Mouse (Mus musculus): ENCODE results near the gene Slc25a19.

- no peak for TF ChIP-seq CTCF (IDR thresholded peaks at IDR 0.05; ENCODE audit: borderline replicate concordance, control insufficient read depth, extremely low read depth, insufficient read depth, low read length, poor library complexity)
- TF ChIP-seq POLR2A (IDR thresholded peaks at IDR 0.05; ENCODE audit: control insufficient read depth, extremely low read depth, insufficient read depth, low read length, poor library complexity) = no peak
Observed at GRCm38 (mm10) chr11:115673471-115674234, 45.6 kb upstream of the Slc25a19 start.
